Mouse (Mus musculus) layer of hippocampus, postnatal 36 days (tissue): ENCODE results near the gene Dhx9. TPM values are rescaled to one million over a fixed set of nuclear protein-coding genes. Genes with fewer than 3 reads are reported as not detected.

Experiments
- DNase-seq, 2 experiments: peaks; one replicate each; pipeline ENCODE4 v3.0.0; 2022
- total RNA-seq, 2 experiments: library from RNA; stranded (reverse); gene quantifications; 2 replicates each; pipeline ENCODE4 v1.2.3; 2021

The Dhx9 gene
- total RNA-seq, 2 experiments from 2014 or later, result 119 to 124 TPM

GRCm38 (mm10) chr1:153485201-153485796, 2.2 kb downstream of the Dhx9 start:
- DNase-seq, result no peak

GRCm38 (mm10) chr1:153481025-153481412, 6.4 kb downstream of the Dhx9 start:
- DNase-seq, result no peak

GRCm38 (mm10) chr1:153480386-153481024, 7.0 kb downstream of the Dhx9 start:
- DNase-seq, result peak in 1 of 2 experiments; percentile 46

GRCm38 (mm10) chr1:153479296-153479695, 8.2 kb downstream of the Dhx9 start:
- no peak for DNase-seq

- DNase-seq, result no peak
Observed at GRCm38 (mm10) chr1:153461796-153462195, 25.7 kb downstream of the Dhx9 start.

GRCm38 (mm10) chr1:153456137-153456536, 31.3 kb downstream of the Dhx9 start:
- DNase-seq, result no peak

GRCm38 (mm10) chr1:153453146-153453642, 34.3 kb downstream of the Dhx9 start:
- DNase-seq, result no peak

- peak; percentile 48 to 50 for DNase-seq
Observed at GRCm38 (mm10) chr1:153451237-153452154, 36.0 kb downstream of the Dhx9 start.

- no peak for DNase-seq
Observed at GRCm38 (mm10) chr1:153446120-153446831, 41.2 kb downstream of the Dhx9 start.

GRCm38 (mm10) chr1:153443632-153444031, 43.8 kb downstream of the Dhx9 start:
- no peak for DNase-seq

GRCm38 (mm10) chr1:153443019-153443418, 44.4 kb downstream of the Dhx9 start:
- no peak for DNase-seq

GRCm38 (mm10) chr1:153441656-153442055, 45.8 kb downstream of the Dhx9 start:
- DNase-seq, result no peak

- DNase-seq, result no peak
Observed at GRCm38 (mm10) chr1:153440752-153441151, 46.7 kb downstream of the Dhx9 start.

GRCm38 (mm10) chr1:153437536-153437935, 49.9 kb downstream of the Dhx9 start:
- no peak for DNase-seq

- DNase-seq, result no peak
Observed at GRCm38 (mm10) chr1:153433851-153434589, 53.4 kb downstream of the Dhx9 start.

- DNase-seq, result no peak
Observed at GRCm38 (mm10) chr1:153432329-153432728, 55.1 kb downstream of the Dhx9 start.

- no peak for DNase-seq
Observed at GRCm38 (mm10) chr1:153431701-153432100, 55.8 kb downstream of the Dhx9 start.

GRCm38 (mm10) chr1:153431158-153431557, 56.3 kb downstream of the Dhx9 start:
- DNase-seq, result no peak

GRCm38 (mm10) chr1:153424770-153425584, 62.5 kb downstream of the Dhx9 start, which contains the start of gene Shcbp1l:
TSS of gene Shcbp1l (plus strand) at chr1:153425162.
- DNase-seq, result peak; percentile 77 to 81

- DNase-seq, result no peak
Observed at GRCm38 (mm10) chr1:153424271-153424670, 63.2 kb downstream of the Dhx9 start.

GRCm38 (mm10) chr1:153417805-153418204, 69.7 kb downstream of the Dhx9 start:
- DNase-seq, result peak; percentile 24 to 48
